Mouse (Mus musculus) spleen, postnatal 14 days (tissue): ENCODE measurements around the gene Hps4.
"Not testable (repeated sequence)": the region's sequence is repeated elsewhere in the genome, so short reads cannot be mapped to it uniquely, and the experiment has no call there.

Experiments used
- DNase-seq, 2 experiments: peaks; one replicate each; pipeline ENCODE4 v3.0.0; 2021 to 2022; ENCODE audit warnings: low spot score in 2 of 2

Hps4 gene

DNA sequence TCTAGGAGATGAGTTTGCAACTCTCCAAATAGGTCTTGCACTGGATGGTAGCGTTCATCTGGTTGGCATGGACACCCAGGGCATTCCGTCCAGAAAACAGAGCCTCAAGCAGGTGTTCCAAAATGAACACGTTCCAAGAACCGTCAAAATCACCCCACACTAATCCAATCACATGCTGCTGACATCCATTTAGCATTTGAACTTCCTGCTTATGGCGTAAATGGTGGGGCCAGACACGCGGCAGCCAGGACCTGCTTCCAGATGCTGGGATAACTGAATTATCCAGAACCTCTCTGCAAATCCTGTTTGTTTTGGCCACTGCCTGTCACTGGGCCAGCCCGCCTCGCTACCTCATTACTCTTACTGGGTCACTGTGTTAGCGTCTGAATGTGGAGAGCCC is 56.4 kb downstream of the Hps4 start:
- no peak for DNase-seq

DNA sequence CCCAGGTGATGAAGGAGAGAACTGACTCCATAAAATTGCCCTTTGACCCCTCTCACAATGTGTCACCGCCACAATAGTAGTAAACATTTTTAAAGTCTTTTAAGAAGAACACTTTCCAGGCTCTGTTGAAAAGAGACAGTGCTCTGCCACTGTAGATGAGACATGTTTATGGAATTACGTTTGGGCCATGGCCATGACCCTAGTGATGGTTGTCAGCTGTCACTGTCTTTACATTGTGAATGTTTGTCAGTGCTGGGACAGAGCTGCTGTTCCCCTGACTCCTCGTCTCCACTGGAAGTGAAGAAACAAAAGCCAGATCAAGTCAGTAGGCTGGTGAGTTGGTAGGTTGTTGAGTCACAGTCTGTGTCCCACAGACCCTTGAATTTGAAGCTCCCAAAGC is 59.6 kb downstream of the Hps4 start:
- no peak for DNase-seq

- DNase-seq: no peak
These were observed 63.1 kb downstream of the Hps4 start for GRCm38 (mm10) chr5:112406017-112406416.

- no peak for DNase-seq
These were observed 66.4 kb downstream of the Hps4 start for GRCm38 (mm10) chr5:112409274-112409673.

GRCm38 (mm10) chr5:112411072-112411471 is 68.2 kb downstream of the Hps4 start:
- no peak for DNase-seq

- no peak for DNase-seq
These were observed 68.8 kb downstream of the Hps4 start for GRCm38 (mm10) chr5:112411514-112412335.

DNA sequence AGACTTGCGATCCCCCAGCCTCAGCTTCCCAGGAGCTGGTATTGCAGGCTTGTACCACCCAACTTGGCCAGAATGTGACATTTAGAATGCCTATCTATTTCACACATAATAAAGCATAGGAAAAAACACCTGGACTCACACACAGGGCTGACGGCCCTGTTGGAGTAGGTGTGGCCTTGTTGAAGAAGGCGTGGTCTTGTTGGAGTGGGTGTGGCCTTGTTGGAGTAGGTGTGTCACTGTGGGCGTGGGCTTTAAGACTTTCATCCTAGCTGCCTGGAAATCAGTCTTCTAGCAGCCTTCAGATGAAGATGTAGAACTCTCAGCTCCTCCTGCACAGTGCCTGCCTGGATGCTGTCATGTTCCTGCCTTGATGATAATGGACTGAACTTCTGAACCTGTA is 69.9 kb downstream of the Hps4 start:
- not testable (repeated sequence) for DNase-seq

DNA sequence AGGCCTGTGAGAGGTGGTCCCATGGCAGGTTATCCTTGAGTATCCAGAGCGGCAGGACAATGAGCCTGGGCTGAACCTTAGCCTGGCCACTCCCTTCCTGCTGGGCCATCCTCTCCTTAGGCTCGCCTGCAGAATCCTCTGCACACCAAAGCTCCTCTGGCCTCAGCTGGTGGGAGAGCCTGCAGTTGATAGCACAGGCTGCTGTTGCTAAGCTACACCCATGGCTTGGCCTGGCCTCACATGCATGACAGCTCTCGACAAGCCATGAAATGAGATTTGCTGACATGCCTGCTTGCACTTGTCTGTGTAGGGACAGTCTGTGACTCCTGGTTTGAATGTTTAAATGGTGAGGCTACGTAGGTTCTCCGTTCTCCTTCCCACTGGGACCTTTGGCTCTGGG is 73.8 kb downstream of the Hps4 start:
- DNase-seq: no peak

GRCm38 (mm10) chr5:112418023-112418422 is 75.1 kb downstream of the Hps4 start:
- DNase-seq: no peak

DNA sequence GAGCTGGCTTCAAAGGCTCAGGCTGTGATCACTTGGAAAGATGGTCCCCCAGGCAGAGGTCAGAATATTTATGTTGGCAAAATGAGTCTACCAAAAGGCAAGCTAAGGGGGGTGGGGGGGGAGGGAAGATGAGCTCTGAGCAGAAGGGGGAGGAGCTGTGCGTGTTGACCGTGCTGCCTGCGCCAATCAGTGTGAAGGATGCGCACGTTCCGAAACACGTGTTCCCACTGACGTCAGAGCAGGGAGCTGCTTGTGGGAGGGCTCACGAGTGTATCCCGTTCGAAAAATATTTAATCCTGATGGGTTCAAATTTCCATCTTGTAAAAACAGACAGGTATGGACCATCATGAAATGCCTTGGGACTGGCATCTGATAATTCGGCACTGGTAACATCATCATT is 76.7 kb downstream of the Hps4 start:
- no peak for DNase-seq

DNA sequence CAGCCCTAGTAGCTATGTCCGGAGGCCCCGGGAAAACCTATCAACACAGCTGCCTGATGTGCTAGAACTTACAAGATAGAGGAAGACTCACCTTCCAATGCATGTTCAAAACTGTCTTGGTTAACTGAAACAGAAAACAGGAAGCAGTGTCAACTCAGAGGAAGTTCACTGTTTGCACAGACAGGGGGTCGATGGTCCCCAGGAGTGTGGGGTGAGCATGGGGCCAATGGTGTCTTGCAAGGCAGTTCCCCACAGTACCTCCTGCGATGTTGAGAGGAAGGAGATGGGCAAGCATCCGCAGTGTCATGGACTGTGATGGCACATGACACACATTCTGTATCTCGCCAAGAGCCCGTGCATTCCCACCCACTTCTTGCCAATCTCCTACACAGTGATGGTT is 83.8 kb downstream of the Hps4 start:
- no peak for DNase-seq

- DNase-seq: peak in 1 of 2 experiments; percentile 48
These were observed 84.4 kb downstream of the Hps4 start for GRCm38 (mm10) chr5:112427283-112427682.
